Mouse (Mus musculus) hindbrain, embryonic 12.5 days (tissue): Measurements from ENCODE around the gene Dbr1. TPM values are rescaled to one million over a fixed set of nuclear protein-coding genes. Genes with fewer than 3 reads are reported as not detected.
"Not testable (repeated sequence)": the region's sequence is repeated elsewhere in the genome, so short reads cannot be mapped to it uniquely, and the experiment has no call there.

Experiments
- ATAC-seq: fragments of 200-750 bp; cut with Nextera tagmentation; 2 replicates; pipeline ENCODE4 v1.8.0; 2017; ENCODE audit warnings: moderate TSS enrichment; ENCODE audit not compliant: low FRiP score
- H3K27ac ChIP-seq: fragments of 300-500 bp; sonication (generic); 2 replicates; pipeline ENCODE4 v1.5.1; 2016; ENCODE audit warnings: mild to moderate bottlenecking
- H3K27me3 ChIP-seq: fragments of 300-500 bp; sonication (generic); 2 replicates; pipeline ENCODE4 v1.6.1; 2016; ENCODE audit warnings: mild to moderate bottlenecking
- H3K36me3 ChIP-seq: fragments of 300-500 bp; sonication (generic); 2 replicates; pipeline ENCODE4 v1.6.1; 2016; ENCODE audit warnings: mild to moderate bottlenecking
- H3K4me1 ChIP-seq: fragments of 300-500 bp; sonication (generic); 2 replicates; pipeline ENCODE4 v1.6.1; 2016
- H3K4me2 ChIP-seq: fragments of 300-500 bp; sonication (generic); replicated peaks from 2 replicates; pipeline ENCODE4 v1.6.1; 2016; ENCODE audit warnings: mild to moderate bottlenecking
- H3K4me3 ChIP-seq: fragments of 300-500 bp; sonication (generic); 2 replicates; pipeline ENCODE4 v1.5.1; 2016; ENCODE audit warnings: mild to moderate bottlenecking
- H3K9ac ChIP-seq: fragments of 300-500 bp; sonication (generic); 2 replicates; pipeline ENCODE4 v1.6.1; 2016; ENCODE audit warnings: mild to moderate bottlenecking, moderate library complexity
- H3K9me3 ChIP-seq: fragments of 300-500 bp; sonication (generic); replicated peaks from 2 replicates; pipeline ENCODE4 v1.6.1; 2016; ENCODE audit warnings: mild to moderate bottlenecking
- WGBS: fragments of 180-500 bp; shearing (Covaris S2); methylation state at CpG from one replicate; pipeline ENCODE4 v1.1.7; 2016; 5-methylcytosine and 5-hydroxymethylcytosine counted together
- polyA plus RNA-seq: library from polyadenylated mRNA; unstranded; fragments of >200 nt; fragmentation: Nextera tagmentation; extraction: Ambion mirVana; gene quantifications from 2 replicates; pipeline ENCODE4 v1.2.1, GENCODE M21; 2016

The Dbr1 gene
- polyA plus RNA-seq, 1 experiment from 2014 or later, result 28.7 TPM

- Histone ChIP-seq H3K27ac (peak overlapping the region; percentile 97), H3K36me3 (no peaks in the 10 kb centered on the region), H3K9ac (peak overlapping the region; percentile 91), H3K4me3 (peak overlapping the region; percentile 95), H3K9me3 (no peaks in the 10 kb centered on the region), H3K4me1 (peaks cover 18% of the 10 kb centered on the region), H3K27me3 (0 out of 2 replicates have a peak, but pooled peaks cover 5% of the 10 kb centered on the region), H3K4me2 (peak overlapping the region; percentile 95)
- ATAC-seq, result peak; percentile 68
- WGBS, result 3% methylated on average over 15 of the region's 15 CpGs
Observed at GRCm38 (mm10) chr9:99568023-99568346, 7.6 kb upstream of the Dbr1 start.

GRCm38 (mm10) chr9:99568347-99569070 lies 7.1 kb upstream of the Dbr1 start, which contains the start of gene Armc8:
Gene Armc8, minus strand, starts transcription at chr9:99568899.
- Histone ChIP-seq H3K27me3 (0 out of 2 replicates have a peak, but pooled peaks cover 5% of the 10 kb centered on the region), H3K9me3 (no peaks in the 10 kb centered on the region), H3K4me1 (peaks cover 18% of the 10 kb centered on the region), H3K27ac (peak within 1 kb of the TSS; percentile 97), H3K36me3 (no peaks in the 10 kb centered on the region), H3K9ac (peak within 1 kb of the TSS; percentile 91), H3K4me3 (peak within 1 kb of the TSS; percentile 95), H3K4me2 (peak within 1 kb of the TSS; percentile 95)
- under 1% methylated on average over 64 of the region's 70 CpGs for WGBS
- peak; percentile 95 for ATAC-seq

GRCm38 (mm10) chr9:99569071-99569397 lies 6.6 kb upstream of the Dbr1 start:
- H3K9ac ChIP-seq, result peak overlapping the region; percentile 91
- H3K4me3 ChIP-seq, result peak overlapping the region; percentile 95
- ATAC-seq, result peak; percentile 65
- H3K4me1 ChIP-seq, result peaks cover 13% of the 10 kb centered on the region
- peak overlapping the region; percentile 95 for H3K4me2 ChIP-seq
- WGBS, result 2% methylated on average over 9 of the region's 9 CpGs
- no peaks in the 10 kb centered on the region for H3K36me3 ChIP-seq
- H3K9me3 ChIP-seq, result no peaks in the 10 kb centered on the region
- peak overlapping the region; percentile 97 for H3K27ac ChIP-seq
- H3K27me3 ChIP-seq, result 0 out of 2 replicates have a peak, but pooled peaks cover 5% of the 10 kb centered on the region

GRCm38 (mm10) chr9:99580655-99581054 lies 5.1 kb downstream of the Dbr1 start:
- WGBS, result 60% methylated on average over 2 of the region's 2 CpGs
- peaks cover 36% of the 10 kb centered on the region for H3K36me3 ChIP-seq
- no peaks in the 10 kb centered on the region for H3K9me3 ChIP-seq

GRCm38 (mm10) chr9:99587505-99588202 lies 12.1 kb downstream of the Dbr1 start:
- H3K27me3 ChIP-seq, result no peaks in the 10 kb centered on the region
- no peak overlapping the region for H3K9ac ChIP-seq
- H3K4me2 ChIP-seq, result no peak overlapping the region
- no peaks in the 10 kb centered on the region for H3K9me3 ChIP-seq
- no peak overlapping the region for H3K4me3 ChIP-seq
- peaks cover 16% of the 10 kb centered on the region for H3K36me3 ChIP-seq
- ATAC-seq, result no peak
- no peaks in the 10 kb centered on the region for H3K4me1 ChIP-seq
- H3K27ac ChIP-seq, result no peak overlapping the region
- 27% methylated on average over 8 of the region's 8 CpGs for WGBS

More at GRCm38 (mm10) chr9:99580655-99581054, 5.1 kb downstream of the Dbr1 start:
- H3K27ac ChIP-seq, result no peak overlapping the region
- no peak overlapping the region for H3K4me2 ChIP-seq
- no peak overlapping the region for H3K9ac ChIP-seq
- no peak for ATAC-seq
- H3K27me3 ChIP-seq, result no peaks in the 10 kb centered on the region
- no peak overlapping the region for H3K4me3 ChIP-seq
- peaks cover 16% of the 10 kb centered on the region for H3K4me1 ChIP-seq

- H3K36me3 ChIP-seq, result no peaks in the 10 kb centered on the region
- no peak overlapping the region for H3K4me2 ChIP-seq
- H3K9ac ChIP-seq, result no peak overlapping the region
- no peaks in the 10 kb centered on the region for H3K4me1 ChIP-seq
- H3K9me3 ChIP-seq, result no peaks in the 10 kb centered on the region
- H3K4me3 ChIP-seq, result no peak overlapping the region
- ATAC-seq, result no peak
- WGBS, result 80% methylated on average over 8 of the region's 8 CpGs
- H3K27ac ChIP-seq, result no peak overlapping the region
- no peaks in the 10 kb centered on the region for H3K27me3 ChIP-seq
Observed at GRCm38 (mm10) chr9:99591144-99591543, 15.5 kb downstream of the Dbr1 start.

- H3K9me3 ChIP-seq, H3K27me3 ChIP-seq, H3K9ac ChIP-seq, H3K36me3 ChIP-seq, H3K4me2 ChIP-seq, ATAC-seq, H3K27ac ChIP-seq, H3K4me1 ChIP-seq, H3K4me3 ChIP-seq: not testable (repeated sequence)
- WGBS, result 89% methylated on average over 6 of the region's 6 CpGs
Observed at GRCm38 (mm10) chr9:99599127-99599526, 23.5 kb downstream of the Dbr1 start.

- Histone ChIP-seq H3K4me2 (no peak overlapping the region), H3K4me1 (no peaks in the 10 kb centered on the region), H3K4me3 (no peak overlapping the region), H3K9ac (no peak overlapping the region), H3K9me3 (no peaks in the 10 kb centered on the region), H3K36me3 (no peaks in the 10 kb centered on the region), H3K27me3 (no peaks in the 10 kb centered on the region), H3K27ac (no peak overlapping the region)
- WGBS, result 75% methylated on average over 2 of the region's 2 CpGs
- ATAC-seq, result no peak
Observed at GRCm38 (mm10) chr9:99603566-99603965, 28.0 kb downstream of the Dbr1 start.

GRCm38 (mm10) chr9:99612202-99612601 lies 36.6 kb downstream of the Dbr1 start, which contains the start of gene A4gnt:
Gene A4gnt, plus strand, starts transcription at chr9:99612502.
- 79% methylated on average over 2 of the region's 2 CpGs for WGBS
- no peaks in the 10 kb centered on the region for H3K36me3 ChIP-seq
- no peaks in the 10 kb centered on the region for H3K27me3 ChIP-seq
- no peaks in the 10 kb centered on the region for H3K9me3 ChIP-seq
- no peak within 1 kb of the TSS for H3K27ac ChIP-seq
- no peak within 1 kb of the TSS for H3K4me3 ChIP-seq
- ATAC-seq, result no peak
- no peak within 1 kb of the TSS for H3K9ac ChIP-seq
- H3K4me1 ChIP-seq, result no peaks in the 10 kb centered on the region
- H3K4me2 ChIP-seq, result no peak within 1 kb of the TSS

GRCm38 (mm10) chr9:99619688-99620087 lies 44.1 kb downstream of the Dbr1 start:
- Histone ChIP-seq H3K36me3 (no peaks in the 10 kb centered on the region), H3K27ac (no peak overlapping the region), H3K9me3 (no peaks in the 10 kb centered on the region), H3K4me3 (no peak overlapping the region), H3K4me1 (no peaks in the 10 kb centered on the region), H3K9ac (no peak overlapping the region), H3K27me3 (no peaks in the 10 kb centered on the region), H3K4me2 (no peak overlapping the region)
- ATAC-seq, result no peak
- WGBS, result 93% methylated on average over 8 of the region's 8 CpGs

GRCm38 (mm10) chr9:99620196-99620595 lies 44.6 kb downstream of the Dbr1 start:
- Histone ChIP-seq H3K4me2 (no peak overlapping the region), H3K27ac (no peak overlapping the region), H3K4me1 (no peaks in the 10 kb centered on the region), H3K4me3 (no peak overlapping the region), H3K36me3 (no peaks in the 10 kb centered on the region), H3K27me3 (no peaks in the 10 kb centered on the region), H3K9me3 (no peaks in the 10 kb centered on the region), H3K9ac (no peak overlapping the region)
- ATAC-seq, result no peak
- WGBS, result 89% methylated on average over 11 of the region's 11 CpGs

GRCm38 (mm10) chr9:99622034-99622433 lies 46.4 kb downstream of the Dbr1 start:
- Histone ChIP-seq H3K36me3 (no peaks in the 10 kb centered on the region), H3K4me2 (no peak overlapping the region), H3K9ac (no peak overlapping the region), H3K27ac (no peak overlapping the region), H3K4me1 (no peaks in the 10 kb centered on the region), H3K27me3 (no peaks in the 10 kb centered on the region), H3K9me3 (no peaks in the 10 kb centered on the region), H3K4me3 (no peak overlapping the region)
- ATAC-seq, result no peak
- 86% methylated on average over 1 of the region's 1 CpGs for WGBS

GRCm38 (mm10) chr9:99622966-99623365 lies 47.4 kb downstream of the Dbr1 start:
- 51% methylated on average over 2 of the region's 2 CpGs for WGBS
- no peaks in the 10 kb centered on the region for H3K9me3 ChIP-seq
- no peak overlapping the region for H3K4me3 ChIP-seq
- H3K4me1 ChIP-seq, result no peaks in the 10 kb centered on the region
- H3K27me3 ChIP-seq, result no peaks in the 10 kb centered on the region
- no peak for ATAC-seq
- no peak overlapping the region for H3K9ac ChIP-seq
- H3K4me2 ChIP-seq, result no peak overlapping the region
- no peak overlapping the region for H3K27ac ChIP-seq
- no peaks in the 10 kb centered on the region for H3K36me3 ChIP-seq
